In the genomic region with DNA sequence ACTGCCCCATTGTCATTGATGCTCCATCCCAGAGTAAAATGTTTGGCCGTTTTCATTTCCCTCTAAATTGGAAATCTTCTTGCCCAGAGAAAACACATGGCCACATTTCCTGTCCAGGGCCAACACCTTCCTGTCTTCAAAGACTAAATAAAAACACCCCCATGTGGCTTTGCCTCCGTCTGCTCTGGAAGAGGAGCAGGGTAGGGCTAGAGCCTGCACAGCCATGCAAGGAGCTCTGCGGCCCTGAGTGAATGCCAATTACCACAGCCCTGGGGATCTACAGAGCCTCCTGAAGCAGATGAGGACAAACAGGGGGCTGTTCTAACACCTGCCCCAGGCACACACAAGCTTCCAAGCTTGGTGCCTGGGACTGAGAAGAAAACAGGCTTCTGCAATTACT, we compare ENCODE assay signal across 8 mouse cellular contexts. TPM values are rescaled to one million over a fixed set of nuclear protein-coding genes. Genes with fewer than 3 reads are reported as not detected.
DNase-seq lines count a peak whose midpoint lies in the region; ATAC-seq and TF ChIP-seq lines count a peak whose summit lies in the region.
"Had no signal": no experiment of that assay in that cellular context is flagged by ENCODE, and none has a peak within 500 bp of the region (broad histone marks: within the 10 kb centered on the region; RNA-seq: fewer than 3 reads in every experiment).

No protein-coding gene starts in this region.

- H3K9ac ChIP-seq in kidney, embryonic 16.5 days (replicated peaks; ENCODE audit: low read length): no peak overlapping the region
- no peak overlapping the region for H3K9ac ChIP-seq in ES-E14 (ENCODE audit: insufficient read depth, low read depth, low read length, poor library complexity, severe bottlenecking)
- no peak overlapping the region; the same call in 1 of the 2 replicates for H3K9ac ChIP-seq in limb, embryonic 12.5 days (replicated peaks)

- DNase-seq in kidney, postnatal 36 days: no peak
- DNase-seq in ES-E14 (ENCODE audit: low read depth, low spot score): no peak
- DNase-seq in embryonic facial prominence, embryonic 10.5 days (ENCODE audit: low spot score): no peak
- DNase-seq in adrenal gland, postnatal 10 days: no peak
- no peak for DNase-seq in embryo, embryonic 11 days
- DNase-seq: lung, adult 18-20 months had no signal

- no peaks in the 10 kb centered on the region for H3K9me3 ChIP-seq in kidney, embryonic 16.5 days (ENCODE audit: low read length)
- no peaks in the 10 kb centered on the region for H3K9me3 ChIP-seq in ES-E14 (ENCODE audit: control insufficient read depth, insufficient read depth, low read depth, low read length)
- H3K9me3 ChIP-seq in embryonic facial prominence, embryonic 10.5 days: no peaks in the 10 kb centered on the region
- no peaks in the 10 kb centered on the region for H3K9me3 ChIP-seq in limb, embryonic 12.5 days

- peaks cover 90% of the 10 kb centered on the region for H3K4me1 ChIP-seq in kidney, embryonic 16.5 days (ENCODE audit: insufficient read depth, low read length)
- H3K4me1 ChIP-seq in ES-E14 (ENCODE audit: control insufficient read depth in 2 of 2, insufficient read depth in 2 of 2, low read length in 2 of 2, poor library complexity in 1 of 2): peaks cover 34 to 61% of the 10 kb centered on the region in 2 experiments
- H3K4me1 ChIP-seq in embryonic facial prominence, embryonic 10.5 days: peaks cover 90% of the 10 kb centered on the region
- H3K4me1 ChIP-seq in limb, embryonic 12.5 days (replicated peaks): peaks cover 91% of the 10 kb centered on the region

- WGBS in kidney, embryonic 16.5 days: 45% methylated on average over 3 of the region's 3 CpGs
- 45% methylated on average over 3 of the region's 3 CpGs for WGBS in embryonic facial prominence, embryonic 10.5 days
- WGBS in limb, embryonic 12.5 days: 9% methylated on average over 3 of the region's 3 CpGs

- H3K4me3 ChIP-seq in kidney, embryonic 16.5 days (ENCODE audit: low read length): no peak overlapping the region
- H3K4me3 ChIP-seq in ES-E14 (ENCODE audit: insufficient read depth in 1 of 2, low read depth in 1 of 2, low read length in 2 of 2, poor library complexity in 1 of 2, severe bottlenecking in 1 of 2): no peak overlapping the region
- H3K4me3 ChIP-seq in embryonic facial prominence, embryonic 10.5 days: no peak overlapping the region
- H3K4me3 ChIP-seq in limb, embryonic 12.5 days (replicated peaks): no peak overlapping the region

- H3K4me2 ChIP-seq in kidney, embryonic 16.5 days (replicated peaks; ENCODE audit: low read depth, low read length): no peak overlapping the region
- no peak overlapping the region for H3K4me2 ChIP-seq in limb, embryonic 12.5 days

- in situ Hi-C loops in ES-E14 (cut with MboI; ENCODE audit: low sequenced_read_pairs in 2 of 2, unreplicated experiment in 2 of 2): no loop called here

- no peaks in the 10 kb centered on the region for H3K36me3 ChIP-seq in kidney, embryonic 16.5 days (ENCODE audit: insufficient read depth, low read length)
- H3K36me3 ChIP-seq in ES-E14 (ENCODE audit: control insufficient read depth, insufficient read depth, low read length, poor library complexity, severe bottlenecking): peaks cover 3% of the 10 kb centered on the region; the same call in 1 of the 2 replicates
- H3K36me3 ChIP-seq in embryonic facial prominence, embryonic 10.5 days (replicated peaks): peaks cover 5% of the 10 kb centered on the region; the same call in 1 of the 2 replicates
- H3K36me3 ChIP-seq in limb, embryonic 12.5 days: no peaks in the 10 kb centered on the region

- H3K27ac ChIP-seq in kidney, embryonic 16.5 days (ENCODE audit: low read length): 0 out of 2 replicates have a peak overlapping the region, but pooled peaks have one; percentile 27
- 0 out of 2 replicates have a peak overlapping the region, but pooled peaks have one; percentile 29 for H3K27ac ChIP-seq in ES-E14 (ENCODE audit: insufficient read depth, low read depth, low read length, poor library complexity, severe bottlenecking)
- H3K27ac ChIP-seq in embryonic facial prominence, embryonic 10.5 days (replicated peaks): peak overlapping the region; percentile 2; the same call in 1 of the 2 replicates
- H3K27ac ChIP-seq in limb, embryonic 12.5 days: peak overlapping the region; percentile 89

- no peak for ATAC-seq in kidney, embryonic 16.5 days (ENCODE audit: low FRiP score, low TSS enrichment)
- no peak for ATAC-seq in limb, embryonic 12.5 days (ENCODE audit: insufficient number of reproducible peaks, insufficient read depth, low FRiP score, low TSS enrichment, low read depth)

- no peaks in the 10 kb centered on the region for H3K27me3 ChIP-seq in kidney, embryonic 16.5 days (ENCODE audit: insufficient read depth, low read length)
- H3K27me3 ChIP-seq in embryonic facial prominence, embryonic 10.5 days (replicated peaks; ENCODE audit: low read depth, poor library complexity, severe bottlenecking): no peaks in the 10 kb centered on the region
- no peaks in the 10 kb centered on the region for H3K27me3 ChIP-seq in limb, embryonic 12.5 days

TF ChIP-seq in ES-E14, 5 proteins besides CTCF, POLR2A, EP300 and RAD21:
- no peak for TF ChIP-seq MAFK (IDR thresholded peaks at IDR 0.05; ENCODE audit: insufficient read depth, low read depth, low read length)
- no peak for TF ChIP-seq HCFC1 (IDR thresholded peaks at IDR 0.05; ENCODE audit: borderline replicate concordance, insufficient read depth, low read length)
- no peak for TF ChIP-seq ZC3H11A (IDR thresholded peaks at IDR 0.05; ENCODE audit: borderline replicate concordance, low read depth, low read length)
- TF ChIP-seq ZNF384 (IDR thresholded peaks at IDR 0.05; ENCODE audit: low read depth, low read length): no peak
- TF ChIP-seq CHD2 (IDR thresholded peaks at IDR 0.05; ENCODE audit: low read depth, low read length): no peak

RNA-seq across cellular contexts. Expression of gene Ski, which starts 46.2 kb away (rescaled TPM):
- polyA plus RNA-seq in kidney, embryonic 16.5 days (2015; fragmentation: Nextera tagmentation; extraction: Ambion mirVana): 14.5 and 15.9 TPM in 2 replicates
- 30.2 and 38.0 TPM in 2 replicates for total RNA-seq in ES-E14 (2012; rRNA removed)
- polyA plus RNA-seq in embryonic facial prominence, embryonic 10.5 days (2016; fragmentation: Nextera tagmentation; extraction: Ambion mirVana): 8.5 and 10.7 TPM in 2 replicates
- 18.4 and 18.8 TPM in 2 replicates for polyA plus RNA-seq in limb, embryonic 12.5 days (2016; fragmentation: Nextera tagmentation; extraction: Ambion mirVana)
- 10 to 100 TPM; 65.3 to 80.4 TPM for total RNA-seq in adrenal gland, postnatal 10 days (2021)

Comparison
In these comparisons a context has a peak if more than half of its experiments do, and no peak if none do; other contexts are left out.
1. H3K27ac ChIP-seq: peak in every context shown above with its lines; median percentile 89 in limb, embryonic 12.5 days; 29 in ES-E14; 27 in kidney, embryonic 16.5 days; 2 in embryonic facial prominence, embryonic 10.5 days.